Mouse (Mus musculus): ENCODE measurements at regions not wholly inside any gene's neighbourhood (a gene's known extent, or its start where the extent isn't known, plus 50 kb on each side); places are given as distances from the start of the nearest gene placed in this dataset.
A peak's percentile ranks its signal among the peaks of the same experiment; 100 is the strongest.

DNA sequence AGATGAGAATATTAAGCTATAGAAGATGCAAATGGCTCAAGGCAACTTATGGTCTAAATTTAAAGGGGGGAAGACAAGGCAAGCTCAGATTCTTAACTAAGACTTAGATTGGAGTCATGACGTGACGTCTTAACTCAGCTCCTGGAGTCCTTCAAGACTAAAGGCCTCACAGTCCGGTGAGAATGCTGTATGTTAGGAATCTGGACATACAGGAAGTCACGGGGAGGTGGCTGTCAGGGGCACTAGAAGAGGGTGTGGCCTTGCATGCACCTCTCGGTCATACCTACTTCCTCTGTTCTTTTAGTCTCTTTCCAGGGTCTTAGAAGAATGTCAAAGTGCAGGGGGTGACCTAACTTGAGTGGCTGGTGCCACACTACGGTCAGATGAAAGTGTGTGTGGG lies 91.5 kb upstream of the Parp11 start:
- TF ChIP-seq CTCF (IDR thresholded peaks at IDR 0.05; ENCODE audit: extremely low read depth, insufficient read length, insufficient replicate concordance, low read depth, low read length): no peak
- TF ChIP-seq POLR2A (IDR thresholded peaks at IDR 0.05; ENCODE audit: low read depth, low read length): no peak
- H3K27ac ChIP-seq (ENCODE audit: insufficient read depth, low read depth, low read length): no peak overlapping the region
- no peaks in the 10 kb centered on the region for H3K27me3 ChIP-seq (ENCODE audit: control insufficient read depth, insufficient read depth, low read length)
- no peaks in the 10 kb centered on the region for H3K36me3 ChIP-seq (ENCODE audit: control insufficient read depth, insufficient read depth, low read length)
- WGBS: 60% methylated on average over 6 of the region's 6 CpGs
- H3K4me1 ChIP-seq (ENCODE audit: control insufficient read depth, insufficient read depth, insufficient read length, low read length): peaks cover 22% of the 10 kb centered on the region; the same call in 1 of the 2 replicates
- no peak overlapping the region for H3K4me3 ChIP-seq (ENCODE audit: low read depth, low read length)

DNA sequence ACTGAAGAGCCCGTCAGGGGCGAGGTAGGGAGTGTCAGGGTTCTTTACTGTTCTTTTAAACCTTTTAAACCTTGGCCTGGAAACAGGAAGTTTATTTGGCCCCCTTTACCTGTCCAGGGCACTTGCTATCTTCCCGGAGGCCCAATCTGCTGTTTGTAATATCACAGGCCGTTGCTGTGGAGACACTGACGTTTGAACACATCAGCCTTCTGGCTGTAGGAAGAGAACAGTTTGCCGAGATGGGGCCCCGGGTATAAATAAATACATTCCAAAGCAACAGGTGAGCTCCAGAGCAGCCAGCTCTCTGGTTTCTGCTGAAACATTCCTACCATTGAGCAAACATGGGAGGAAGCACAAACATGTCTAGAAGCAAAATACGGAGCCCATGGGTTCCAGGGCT lies 90.2 kb upstream of the Parp11 start:
- no peaks in the 10 kb centered on the region for H3K36me3 ChIP-seq (ENCODE audit: control insufficient read depth, insufficient read depth, low read length)
- peaks cover 22% of the 10 kb centered on the region; the same call in 1 of the 2 replicates for H3K4me1 ChIP-seq (ENCODE audit: control insufficient read depth, insufficient read depth, insufficient read length, low read length)
- WGBS: 25% methylated on average over 8 of the region's 8 CpGs
- no peaks in the 10 kb centered on the region for H3K27me3 ChIP-seq (ENCODE audit: control insufficient read depth, insufficient read depth, low read length)
- TF ChIP-seq CTCF (IDR thresholded peaks at IDR 0.05; ENCODE audit: extremely low read depth, insufficient read length, insufficient replicate concordance, low read depth, low read length): no peak
- TF ChIP-seq POLR2A (IDR thresholded peaks at IDR 0.05; ENCODE audit: low read depth, low read length): no peak
- no peak overlapping the region for H3K4me3 ChIP-seq (ENCODE audit: low read depth, low read length)
- peak overlapping the region; percentile 62 for H3K27ac ChIP-seq (ENCODE audit: insufficient read depth, low read depth, low read length)

GRCm38 (mm10) chr6:127358805-127359204 lies 87.8 kb upstream of the Parp11 start:
- WGBS: 18% methylated on average over 5 of the region's 5 CpGs
- no peak overlapping the region for H3K27ac ChIP-seq (ENCODE audit: insufficient read depth, low read depth, low read length)
- H3K4me3 ChIP-seq (ENCODE audit: low read depth, low read length): no peak overlapping the region
- H3K36me3 ChIP-seq (ENCODE audit: control insufficient read depth, insufficient read depth, low read length): no peaks in the 10 kb centered on the region
- peaks cover 22% of the 10 kb centered on the region for H3K4me1 ChIP-seq (ENCODE audit: control insufficient read depth, insufficient read depth, insufficient read length, low read length)
- no peaks in the 10 kb centered on the region for H3K27me3 ChIP-seq (ENCODE audit: control insufficient read depth, insufficient read depth, low read length)
- TF ChIP-seq CTCF (IDR thresholded peaks at IDR 0.05; ENCODE audit: extremely low read depth, insufficient read length, insufficient replicate concordance, low read depth, low read length) (no peak), POLR2A (IDR thresholded peaks at IDR 0.05; ENCODE audit: low read depth, low read length) (no peak)

- H3K36me3 ChIP-seq (ENCODE audit: control insufficient read depth, insufficient read depth, low read length): no peaks in the 10 kb centered on the region
- H3K4me3 ChIP-seq (ENCODE audit: low read depth, low read length): no peak overlapping the region
- H3K4me1 ChIP-seq (ENCODE audit: control insufficient read depth, insufficient read depth, insufficient read length, low read length): peaks cover 22% of the 10 kb centered on the region
- WGBS: 5% methylated on average over 9 of the region's 9 CpGs
- no peak for TF ChIP-seq POLR2A (IDR thresholded peaks at IDR 0.05; ENCODE audit: low read depth, low read length)
- peak; percentile 90; the same call in 1 of the 2 replicates for TF ChIP-seq CTCF (IDR thresholded peaks at IDR 0.05; ENCODE audit: extremely low read depth, insufficient read length, insufficient replicate concordance, low read depth, low read length)
- H3K27me3 ChIP-seq (ENCODE audit: control insufficient read depth, insufficient read depth, low read length): no peaks in the 10 kb centered on the region
- H3K27ac ChIP-seq (ENCODE audit: insufficient read depth, low read depth, low read length): peak overlapping the region; percentile 4; the same call in 1 of the 2 replicates
Observed at GRCm38 (mm10) chr6:127359391-127359874, 87.2 kb upstream of the Parp11 start.

DNA sequence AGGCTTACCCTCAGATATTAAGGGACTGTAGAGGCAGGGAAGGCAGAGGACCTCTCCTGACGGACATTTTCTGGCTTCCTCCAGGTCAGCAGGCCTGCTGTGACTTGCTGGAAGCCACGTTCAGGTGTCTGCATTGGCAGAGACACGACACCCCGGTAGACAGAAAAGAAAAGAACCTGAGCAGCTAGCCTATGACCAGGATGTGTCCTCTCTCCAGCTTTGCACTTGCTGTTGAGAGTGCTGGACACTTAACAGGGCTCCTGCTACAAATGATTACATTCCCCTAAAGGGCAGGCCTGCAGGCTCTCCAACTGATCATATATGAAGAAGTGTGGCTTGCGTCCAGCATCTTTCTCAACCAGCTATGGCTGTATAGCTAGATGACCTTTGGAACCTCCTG lies 84.5 kb upstream of the Parp11 start:
- H3K36me3 ChIP-seq (ENCODE audit: control insufficient read depth, insufficient read depth, low read length): no peaks in the 10 kb centered on the region
- no peak for TF ChIP-seq CTCF (IDR thresholded peaks at IDR 0.05; ENCODE audit: extremely low read depth, insufficient read length, insufficient replicate concordance, low read depth, low read length)
- TF ChIP-seq POLR2A (IDR thresholded peaks at IDR 0.05; ENCODE audit: low read depth, low read length): no peak
- 82% methylated on average over 5 of the region's 5 CpGs for WGBS
- H3K4me3 ChIP-seq (ENCODE audit: low read depth, low read length): no peak overlapping the region
- no peak overlapping the region for H3K27ac ChIP-seq (ENCODE audit: insufficient read depth, low read depth, low read length)
- peaks cover 8% of the 10 kb centered on the region for H3K4me1 ChIP-seq (ENCODE audit: control insufficient read depth, insufficient read depth, insufficient read length, low read length)
- H3K27me3 ChIP-seq (ENCODE audit: control insufficient read depth, insufficient read depth, low read length): no peaks in the 10 kb centered on the region

DNA sequence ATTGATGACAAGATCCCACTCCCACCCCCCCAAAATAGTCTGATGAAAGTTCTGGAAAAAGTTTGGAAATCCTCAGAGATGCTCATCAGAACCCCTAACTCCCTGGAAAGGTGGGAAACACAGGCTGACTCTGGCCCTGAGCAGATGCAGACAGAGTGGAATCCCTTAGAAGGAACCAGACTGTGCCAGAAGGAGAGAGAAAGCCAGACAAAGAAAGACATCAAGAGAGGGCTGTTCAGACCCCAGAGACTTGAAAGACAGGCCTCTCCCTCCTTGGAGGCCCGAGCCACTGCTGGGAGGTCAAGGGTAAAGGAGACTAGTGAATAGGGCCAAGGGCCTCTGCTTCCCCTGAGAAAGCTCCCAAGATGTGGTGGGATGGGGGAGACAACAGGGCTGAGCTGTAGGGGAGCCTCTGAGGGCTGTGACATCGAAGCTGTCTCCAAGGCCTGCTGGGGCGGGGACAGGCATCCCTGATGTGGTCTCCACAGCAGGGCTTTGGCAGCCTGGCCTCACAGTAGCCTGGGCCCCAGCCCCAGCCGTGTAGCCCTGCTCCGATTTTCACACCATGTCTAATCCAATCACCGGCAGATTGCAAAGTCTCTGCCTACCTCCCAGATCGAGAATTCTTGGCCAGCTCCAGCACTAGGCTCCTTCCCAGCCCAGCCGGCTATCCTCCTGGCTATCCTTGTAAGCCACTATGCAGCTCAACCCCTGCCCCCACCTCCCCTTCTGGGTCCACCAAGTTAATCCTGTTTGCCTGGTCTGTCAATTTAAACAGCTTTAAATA lies 83.5 kb upstream of the Parp11 start:
- WGBS: 76% methylated on average over 8 of the region's 8 CpGs
- TF ChIP-seq CTCF (IDR thresholded peaks at IDR 0.05; ENCODE audit: extremely low read depth, insufficient read length, insufficient replicate concordance, low read depth, low read length): no peak
- no peak overlapping the region for H3K4me3 ChIP-seq (ENCODE audit: low read depth, low read length)
- no peaks in the 10 kb centered on the region for H3K27me3 ChIP-seq (ENCODE audit: control insufficient read depth, insufficient read depth, low read length)
- H3K36me3 ChIP-seq (ENCODE audit: control insufficient read depth, insufficient read depth, low read length): no peaks in the 10 kb centered on the region
- peaks cover 8% of the 10 kb centered on the region for H3K4me1 ChIP-seq (ENCODE audit: control insufficient read depth, insufficient read depth, insufficient read length, low read length)
- no peak overlapping the region for H3K27ac ChIP-seq (ENCODE audit: insufficient read depth, low read depth, low read length)

GRCm38 (mm10) chr6:127363871-127364590 lies 82.6 kb upstream of the Parp11 start:
- H3K27me3 ChIP-seq (ENCODE audit: control insufficient read depth, insufficient read depth, low read length): no peaks in the 10 kb centered on the region
- no peaks in the 10 kb centered on the region for H3K36me3 ChIP-seq (ENCODE audit: control insufficient read depth, insufficient read depth, low read length)
- H3K4me1 ChIP-seq (ENCODE audit: control insufficient read depth, insufficient read depth, insufficient read length, low read length): peaks cover 5% of the 10 kb centered on the region
- no peak overlapping the region for H3K27ac ChIP-seq (ENCODE audit: insufficient read depth, low read depth, low read length)
- WGBS: 59% methylated on average over 7 of the region's 7 CpGs
- H3K4me3 ChIP-seq (ENCODE audit: low read depth, low read length): no peak overlapping the region
- no peak for TF ChIP-seq POLR2A (IDR thresholded peaks at IDR 0.05; ENCODE audit: low read depth, low read length)
- no peak for TF ChIP-seq CTCF (IDR thresholded peaks at IDR 0.05; ENCODE audit: extremely low read depth, insufficient read length, insufficient replicate concordance, low read depth, low read length)

All from small intestine, adult 2 months (tissue).